Mouse (Mus musculus) hindbrain, postnatal 0 days (tissue): ENCODE results near the gene Hjurp. TPM values are rescaled to one million over a fixed set of nuclear protein-coding genes. Genes with fewer than 3 reads are reported as not detected.
A peak's percentile ranks its signal among the peaks of the same experiment; 100 is the strongest.

Experiments
- ATAC-seq: fragments of 200-750 bp; cut with Nextera tagmentation; 2 replicates; pipeline ENCODE4 v1.8.0; 2017; ENCODE audit warnings: mild to moderate bottlenecking, moderate TSS enrichment, moderate library complexity
- DNase-seq: peaks from one replicate; pipeline ENCODE4 v3.0.0-alpha.2; 2015; ENCODE audit warnings: low spot score
- H3K27ac ChIP-seq: fragments of 300-500 bp; sonication (generic); 2 replicates; pipeline ENCODE4 v1.5.1; 2014; ENCODE audit warnings: mild to moderate bottlenecking
- H3K27me3 ChIP-seq: fragments of 300-500 bp; sonication (generic); 2 replicates; pipeline ENCODE4 v1.6.1; 2014; ENCODE audit warnings: low read length, mixed read lengths; ENCODE audit not compliant: insufficient read depth
- H3K36me3 ChIP-seq: fragments of 300-500 bp; sonication (generic); 2 replicates; pipeline ENCODE4 v1.6.1; 2014; ENCODE audit warnings: low read length, mixed read lengths; ENCODE audit not compliant: insufficient read depth
- H3K4me1 ChIP-seq: fragments of 300-500 bp; sonication (generic); 2 replicates; pipeline ENCODE4 v1.6.1; 2014; ENCODE audit warnings: antibody characterized with exemption, low read length, mixed read lengths; ENCODE audit not compliant: insufficient read depth
- H3K4me2 ChIP-seq: fragments of 300-500 bp; sonication (generic); 2 replicates; pipeline ENCODE4 v1.6.1; 2014; ENCODE audit warnings: low read depth, mild to moderate bottlenecking, low read length, moderate library complexity, mixed read lengths
- H3K4me3 ChIP-seq: fragments of 300-500 bp; sonication (generic); 2 replicates; pipeline ENCODE4 v1.5.1; 2014; ENCODE audit warnings: low read length
- H3K9ac ChIP-seq: fragments of 300-500 bp; sonication (generic); replicated peaks from 2 replicates; pipeline ENCODE4 v1.6.1; 2014; ENCODE audit warnings: mild to moderate bottlenecking, low read length, moderate library complexity, mixed read lengths
- H3K9me3 ChIP-seq: fragments of 300-500 bp; sonication (generic); 2 replicates; pipeline ENCODE4 v1.6.1; 2016; ENCODE audit warnings: low read length, mixed read lengths
- CTCF ChIP-seq: IDR thresholded peaks from 2 replicates; pipeline ENCODE4 v1.5.1; 2016; ENCODE audit warnings: antibody characterized with exemption, control low read depth, low read depth
- WGBS: fragments of 180-500 bp; shearing (Covaris S2); extraction: QIAGEN DNeasy Blood & Tissue Kit; methylation state at CpG from one replicate; pipeline ENCODE4 v1.1.7; 2014; 5-methylcytosine and 5-hydroxymethylcytosine counted together
- polyA plus RNA-seq: library from polyadenylated mRNA; unstranded; fragments of >200 nt; fragmentation: Nextera tagmentation; extraction: Ambion mirVana; gene quantifications from 2 replicates; pipeline ENCODE4 v1.2.1, GENCODE M21; 2015
- total RNA-seq: library from RNA; depleted of rRNA; stranded (reverse); fragments of >200 nt; gene quantifications from 2 replicates; pipeline ENCODE4 v1.2.3, GENCODE M21; 2014

The Hjurp gene
- total and polyA plus RNA-seq, 2 experiments from 2014 or later, result 47.2 to 86.3 TPM

- Histone ChIP-seq H3K4me2 (no peak overlapping the region), H3K4me1 (no peaks in the 10 kb centered on the region), H3K9ac (no peak overlapping the region), H3K4me3 (no peak overlapping the region), H3K36me3 (peaks cover 52% of the 10 kb centered on the region), H3K27ac (no peak overlapping the region), H3K9me3 (peaks cover 16% of the 10 kb centered on the region; the same call in 1 of the 2 replicates), H3K27me3 (no peaks in the 10 kb centered on the region)
- no peak for TF ChIP-seq CTCF
- DNase-seq, result no peak
- ATAC-seq, result no peak
- 78% methylated on average over 10 of the region's 10 CpGs for WGBS
These were observed 16.6 kb downstream of the Hjurp start for GRCm38 (mm10) chr1:88260604-88261377.

GRCm38 (mm10) chr1:88260114-88260513 is 17.3 kb downstream of the Hjurp start:
- ATAC-seq (no peak), DNase-seq (no peak)
- 76% methylated on average over 6 of the region's 6 CpGs for WGBS
- Histone ChIP-seq H3K4me3 (no peak overlapping the region), H3K36me3 (peaks cover 45% of the 10 kb centered on the region), H3K9ac (no peak overlapping the region), H3K4me1 (no peaks in the 10 kb centered on the region), H3K27me3 (no peaks in the 10 kb centered on the region), H3K27ac (no peak overlapping the region), H3K4me2 (no peak overlapping the region), H3K9me3 (peaks cover 23% of the 10 kb centered on the region; the same call in 1 of the 2 replicates)
- TF ChIP-seq CTCF, result no peak

GRCm38 (mm10) chr1:88259643-88260024 is 17.8 kb downstream of the Hjurp start:
- Histone ChIP-seq H3K4me3 (no peak overlapping the region), H3K9me3 (peaks cover 27% of the 10 kb centered on the region; the same call in 1 of the 2 replicates), H3K36me3 (peaks cover 40% of the 10 kb centered on the region), H3K9ac (no peak overlapping the region), H3K4me2 (no peak overlapping the region), H3K4me1 (no peaks in the 10 kb centered on the region), H3K27ac (no peak overlapping the region; the same call in 1 of the 2 replicates), H3K27me3 (no peaks in the 10 kb centered on the region)
- ATAC-seq (peak; percentile 1), DNase-seq (no peak)
- no peak for TF ChIP-seq CTCF
- 78% methylated on average over 4 of the region's 4 CpGs for WGBS

- Histone ChIP-seq H3K27ac (peak overlapping the region; percentile 3), H3K4me1 (no peaks in the 10 kb centered on the region), H3K4me2 (no peak overlapping the region), H3K9me3 (peaks cover 30% of the 10 kb centered on the region; the same call in 1 of the 2 replicates), H3K9ac (no peak overlapping the region), H3K4me3 (no peak overlapping the region), H3K27me3 (no peaks in the 10 kb centered on the region), H3K36me3 (peaks cover 34% of the 10 kb centered on the region)
- peak; percentile 24 for ATAC-seq
- TF ChIP-seq CTCF, result no peak
- peak; percentile 81 for DNase-seq
- 71% methylated on average over 8 of the region's 8 CpGs for WGBS
These were observed 18.4 kb downstream of the Hjurp start for GRCm38 (mm10) chr1:88258881-88259642.

GRCm38 (mm10) chr1:88258361-88258760 is 19.1 kb downstream of the Hjurp start:
- Histone ChIP-seq H3K4me3 (no peak overlapping the region), H3K9ac (no peak overlapping the region), H3K4me1 (no peaks in the 10 kb centered on the region), H3K4me2 (no peak overlapping the region), H3K36me3 (peaks cover 27% of the 10 kb centered on the region), H3K9me3 (peaks cover 30% of the 10 kb centered on the region; the same call in 1 of the 2 replicates), H3K27me3 (no peaks in the 10 kb centered on the region), H3K27ac (no peak overlapping the region)
- no peak for DNase-seq
- no peak for TF ChIP-seq CTCF
- WGBS, result 67% methylated on average over 6 of the region's 6 CpGs
- no peak for ATAC-seq

GRCm38 (mm10) chr1:88257681-88258080 is 19.8 kb downstream of the Hjurp start:
- Histone ChIP-seq H3K27me3 (no peaks in the 10 kb centered on the region), H3K27ac (no peak overlapping the region), H3K9ac (no peak overlapping the region), H3K4me1 (no peaks in the 10 kb centered on the region), H3K9me3 (peaks cover 32% of the 10 kb centered on the region), H3K4me3 (no peak overlapping the region), H3K4me2 (no peak overlapping the region), H3K36me3 (peaks cover 20% of the 10 kb centered on the region; the same call in 1 of the 2 replicates)
- WGBS, result 82% methylated on average over 6 of the region's 6 CpGs
- ATAC-seq, result no peak
- DNase-seq, result no peak
- TF ChIP-seq CTCF, result no peak
